Mouse (Mus musculus) layer of hippocampus, postnatal 36 days (tissue): ENCODE data around the gene Cenps. TPM values are rescaled to one million over a fixed set of nuclear protein-coding genes. Genes with fewer than 3 reads are reported as not detected.
"Not testable (repeated sequence)": the region's sequence is repeated elsewhere in the genome, so short reads cannot be mapped to it uniquely, and the experiment has no call there.

ENCODE experiments used
- DNase-seq, 2 experiments: peaks; one replicate each; pipeline ENCODE4 v3.0.0; 2022
- total RNA-seq, 2 experiments: library from RNA; stranded (reverse); gene quantifications; 2 replicates each; pipeline ENCODE4 v1.2.3; 2021

Cenps gene
- total RNA-seq, 2 experiments from 2014 or later: 25.8 to 27.8 TPM

DNA sequence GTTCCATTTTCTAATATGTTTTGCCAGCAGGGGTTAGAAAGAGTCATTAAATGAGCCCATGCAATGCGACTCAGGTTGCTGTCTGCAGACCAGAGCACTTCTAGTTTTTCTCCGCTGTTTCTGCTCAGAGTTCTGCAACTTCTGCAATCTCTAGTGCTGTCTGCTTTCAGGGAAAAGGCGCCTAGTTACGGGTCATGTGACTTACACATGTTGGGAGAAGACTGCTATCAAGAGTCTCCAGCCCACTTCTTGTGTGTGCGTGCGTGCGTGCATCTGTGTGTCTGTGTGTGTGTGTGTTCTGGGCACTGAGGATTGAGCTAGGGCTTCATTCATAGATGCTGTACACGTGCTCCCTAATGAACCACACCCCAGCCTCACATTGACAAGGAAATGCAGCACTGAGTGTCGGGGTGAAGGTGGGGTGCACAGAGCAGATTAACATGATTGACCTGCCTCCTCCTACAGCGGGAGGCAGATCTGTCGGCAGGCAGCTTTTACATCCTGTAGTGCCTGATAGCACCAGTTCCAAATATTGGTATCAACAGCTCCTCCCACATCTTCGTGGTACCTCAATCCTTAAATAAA is 17.4 kb downstream of the Cenps start:
- not testable (repeated sequence) for DNase-seq

DNA sequence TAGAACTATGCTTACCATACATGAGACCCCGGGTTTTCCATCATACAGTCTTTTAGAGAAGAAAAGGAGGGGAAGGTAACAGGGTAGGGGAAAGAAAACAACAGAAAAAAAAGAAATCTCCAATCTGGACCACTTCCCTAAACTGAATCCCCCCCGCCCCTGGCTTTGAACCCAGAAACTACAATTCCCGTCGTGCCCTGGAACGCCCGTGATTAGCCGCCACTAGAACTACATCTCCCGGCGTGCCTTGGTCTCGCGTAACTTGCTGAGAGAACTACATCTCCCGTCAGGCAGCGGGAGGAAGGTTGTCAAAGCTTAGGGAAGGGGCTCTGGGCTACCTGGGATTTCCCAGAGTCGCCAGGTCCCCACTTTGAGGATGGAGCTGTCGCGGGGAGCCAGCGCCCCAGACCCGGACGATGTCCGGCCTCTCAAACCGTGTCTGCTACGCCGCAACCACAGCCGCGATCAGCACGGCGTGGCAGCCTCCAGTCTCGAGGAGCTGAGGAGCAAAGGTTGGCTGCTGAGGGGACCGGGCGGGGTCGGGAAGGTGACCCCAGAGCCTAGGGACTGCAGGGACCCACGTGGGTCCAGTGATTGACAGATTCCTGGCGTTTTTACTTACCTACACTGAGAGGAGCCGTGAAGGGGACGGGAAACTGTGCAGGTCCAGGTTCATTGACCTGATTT is 33.4 kb downstream of the Cenps start, which contains the start of gene Dffa:
Dffa (plus strand) TSS at position 272 of the 687 bp plus-strand sequence.
- peak; percentile 91 to 92 for DNase-seq

DNA sequence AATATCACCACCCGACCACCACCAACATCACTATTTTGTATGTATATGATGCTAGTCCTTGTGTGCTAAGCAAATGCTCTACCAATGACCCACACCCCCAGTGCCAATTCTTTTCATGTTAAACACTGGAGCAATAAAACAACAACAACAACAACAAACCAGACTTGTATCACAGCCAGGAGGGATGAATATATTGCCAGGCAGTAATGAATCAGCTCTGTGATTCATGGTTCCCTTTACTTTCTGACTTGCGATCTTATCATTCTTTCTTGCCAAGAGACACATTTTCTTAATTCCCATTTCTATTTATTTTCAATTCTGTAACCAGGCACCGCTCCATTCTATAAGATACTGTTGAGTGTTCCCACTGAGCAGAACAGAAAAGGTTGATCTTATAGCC is 36.0 kb downstream of the Cenps start:
- DNase-seq: no peak

DNA sequence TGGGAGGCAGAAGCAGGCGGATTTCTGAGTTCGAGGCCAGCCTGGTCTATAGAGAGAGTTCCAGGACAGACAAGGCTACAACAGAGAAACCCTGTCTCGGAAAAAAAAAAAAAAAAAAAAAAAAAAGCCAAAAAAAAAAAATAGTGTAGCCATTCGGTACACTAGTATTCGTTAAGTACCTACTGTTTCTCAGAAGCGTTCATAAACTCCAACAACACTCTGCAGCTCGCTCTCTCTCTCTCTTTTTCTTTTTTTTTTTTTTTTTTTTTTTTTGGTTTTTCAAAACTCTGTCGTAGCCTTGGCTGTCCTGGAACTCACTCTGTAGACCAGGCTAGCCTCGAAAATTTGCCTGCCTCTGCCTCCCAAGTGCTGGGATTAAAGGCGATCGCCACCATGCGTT is 37.0 kb downstream of the Cenps start:
- DNase-seq: not testable (repeated sequence)

DNA sequence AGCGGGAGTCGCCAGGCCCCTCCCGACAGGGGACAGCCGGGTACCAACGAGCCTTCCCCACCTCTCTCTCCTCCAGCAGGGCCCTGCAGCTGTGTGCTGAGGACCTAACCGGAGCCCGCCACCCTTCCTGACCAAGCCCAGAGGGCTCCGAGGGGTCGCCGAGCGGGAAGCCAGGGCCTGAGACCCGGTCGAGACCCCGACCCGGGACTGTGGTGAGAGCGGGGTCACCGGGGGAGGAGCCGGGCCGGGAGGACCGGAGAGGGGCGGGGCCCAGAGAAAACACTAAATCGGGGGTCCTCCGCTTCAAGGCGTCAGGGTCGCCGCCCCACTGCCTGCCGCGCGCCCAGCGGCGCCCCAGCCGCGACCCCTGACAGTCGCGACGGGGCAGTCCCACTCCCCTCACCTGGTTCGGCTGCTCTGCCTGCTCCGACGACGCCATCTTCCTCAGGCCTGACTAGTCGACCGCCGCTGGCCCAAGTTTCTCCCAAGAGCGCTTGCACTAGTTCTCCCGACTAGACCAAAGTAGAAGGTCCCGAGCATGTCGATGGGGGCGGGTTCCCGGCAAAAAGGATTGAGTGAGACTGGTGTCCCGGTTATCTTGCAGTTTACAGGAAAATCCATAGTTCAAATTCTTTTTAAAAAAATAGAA is 37.9 kb downstream of the Cenps start, which contains the start of gene Pex14:
Pex14 (minus strand) TSS at position 508 of the 649 bp plus-strand sequence.
- DNase-seq: peak; percentile 89 to 90

DNA sequence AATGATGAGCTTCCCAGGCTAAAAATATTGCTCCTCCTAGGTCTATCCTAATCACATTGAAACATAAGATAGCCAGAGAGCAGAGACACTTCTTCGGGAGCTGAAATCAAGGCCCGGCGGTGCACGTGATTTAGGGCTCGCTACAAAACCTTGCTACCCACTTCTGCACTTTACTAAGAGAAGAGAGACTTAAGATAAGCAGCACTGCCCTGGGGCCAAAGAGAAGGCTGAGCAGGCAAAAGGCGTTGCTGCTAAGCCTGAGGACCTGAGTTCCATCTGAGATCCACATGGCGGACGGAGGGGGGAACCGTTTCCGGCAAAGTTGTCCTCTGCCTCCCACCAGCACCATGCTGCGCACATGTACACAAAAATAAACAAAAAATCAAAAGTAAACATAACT is 38.9 kb downstream of the Cenps start:
- DNase-seq: no peak

DNA sequence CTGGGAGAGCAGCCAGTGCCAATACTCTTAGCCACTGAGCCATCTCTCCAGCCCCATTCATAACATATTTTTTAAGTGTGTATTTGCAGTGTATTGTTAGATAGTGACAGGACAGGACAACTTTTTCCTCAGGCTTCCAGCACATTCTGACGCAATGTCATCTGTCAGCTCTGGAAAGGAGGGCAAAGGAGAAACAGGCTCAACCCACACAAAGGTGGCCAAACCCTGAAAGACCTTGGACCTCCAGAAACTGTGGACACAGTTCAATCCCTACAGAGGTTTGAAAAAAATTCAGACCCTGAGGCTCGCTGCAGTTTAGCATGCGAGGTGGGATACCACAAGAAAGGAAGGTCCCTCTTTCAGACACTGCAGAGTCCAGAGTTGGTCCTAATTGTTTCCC is 39.5 kb downstream of the Cenps start:
- no peak for DNase-seq

DNA sequence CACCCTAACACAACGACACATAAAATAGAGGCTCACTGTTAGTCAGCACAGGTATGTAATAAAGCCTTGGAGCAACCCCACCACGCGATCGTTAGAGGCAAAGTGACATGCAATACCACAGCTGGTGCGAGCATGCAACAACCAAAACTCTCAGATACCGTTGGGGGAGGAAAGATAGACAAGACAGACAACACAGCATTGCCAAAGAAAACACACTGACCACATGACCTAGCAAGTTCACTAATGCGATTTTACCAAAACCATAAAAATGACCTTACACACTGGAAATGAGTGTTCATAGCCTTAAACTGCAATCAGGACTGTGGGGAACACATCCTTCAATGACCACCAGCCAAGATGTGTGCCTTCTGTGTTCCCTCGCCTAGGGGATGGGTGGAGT is 46.1 kb downstream of the Cenps start:
- no peak for DNase-seq

DNA sequence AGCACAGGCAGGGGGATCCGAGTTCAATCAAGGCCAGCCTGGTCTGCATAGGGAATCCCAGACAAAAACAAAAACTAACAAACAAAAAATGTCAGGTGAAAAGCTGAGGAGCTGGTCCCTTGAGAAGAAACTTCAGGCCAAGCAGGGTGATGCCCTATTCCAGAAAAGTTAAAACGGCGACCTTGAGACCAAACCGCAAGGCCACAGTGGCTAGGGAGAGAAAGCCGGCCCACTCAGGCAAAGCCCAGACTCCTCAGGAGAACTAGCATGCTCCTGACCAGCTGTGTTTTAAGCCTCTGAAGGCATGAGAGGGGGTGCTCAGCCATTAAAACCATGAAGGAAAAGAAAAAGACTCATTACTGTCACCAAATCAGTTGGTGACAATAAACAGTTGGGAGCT is 52.0 kb downstream of the Cenps start:
- no peak for DNase-seq

DNA sequence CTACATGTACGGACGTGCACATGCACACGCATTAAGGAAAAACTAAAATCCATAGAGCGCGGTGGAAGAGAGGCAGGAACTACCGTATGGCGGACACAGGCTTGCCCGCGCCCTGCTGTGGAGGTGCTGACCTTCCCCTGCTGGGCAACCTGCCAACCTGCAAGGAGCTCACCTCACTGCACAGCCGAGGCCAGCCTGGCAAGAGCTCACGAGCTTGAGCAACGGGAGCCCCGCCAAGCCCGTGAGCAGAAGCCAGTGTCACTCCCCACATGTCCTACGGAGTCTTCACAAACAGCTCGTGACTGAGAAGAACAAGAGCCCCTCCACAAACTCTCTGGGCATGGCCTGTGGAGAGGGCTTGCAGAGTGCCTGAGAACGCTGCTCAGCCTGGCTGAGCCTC is 55.9 kb downstream of the Cenps start:
- DNase-seq: no peak

DNA sequence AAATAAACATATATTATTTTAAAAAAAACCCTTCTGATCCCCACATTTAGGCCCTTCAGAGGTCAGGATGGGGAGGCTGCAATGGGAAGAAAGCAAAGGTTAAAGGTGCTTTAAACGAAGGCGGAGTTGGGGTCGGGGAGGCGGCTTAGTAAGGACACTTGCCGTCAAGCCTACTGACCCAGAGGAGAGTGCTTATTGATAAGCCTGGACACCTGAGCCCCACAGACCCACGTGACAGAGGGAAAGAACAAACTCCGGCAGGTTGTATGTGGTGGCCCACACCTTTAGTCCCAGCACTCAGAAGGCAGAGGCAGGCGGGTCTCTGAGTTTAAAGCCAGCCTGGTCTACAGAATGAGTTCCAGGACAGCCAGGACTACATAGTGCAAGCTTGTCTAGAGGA is 57.3 kb downstream of the Cenps start:
- no peak for DNase-seq

DNA sequence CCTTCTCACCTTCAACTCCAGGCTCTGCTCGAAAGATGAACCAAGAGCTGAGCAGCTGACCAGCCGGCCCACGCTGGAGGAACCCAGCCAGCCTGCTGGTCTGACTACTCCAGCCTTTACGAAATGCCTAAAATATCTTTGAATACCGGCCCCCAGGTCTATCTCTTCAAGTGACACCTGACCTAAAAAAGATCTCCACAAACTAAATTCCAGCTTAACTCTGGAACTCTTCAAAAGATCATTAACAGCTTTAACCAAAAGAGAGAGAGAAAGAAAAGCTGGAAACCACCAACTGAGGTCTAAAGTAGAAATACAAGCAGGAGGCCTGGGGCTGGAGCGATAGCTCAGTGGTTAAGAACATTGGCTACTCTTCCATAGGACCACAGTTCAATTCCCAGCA is 57.8 kb downstream of the Cenps start:
- DNase-seq: no peak

DNA sequence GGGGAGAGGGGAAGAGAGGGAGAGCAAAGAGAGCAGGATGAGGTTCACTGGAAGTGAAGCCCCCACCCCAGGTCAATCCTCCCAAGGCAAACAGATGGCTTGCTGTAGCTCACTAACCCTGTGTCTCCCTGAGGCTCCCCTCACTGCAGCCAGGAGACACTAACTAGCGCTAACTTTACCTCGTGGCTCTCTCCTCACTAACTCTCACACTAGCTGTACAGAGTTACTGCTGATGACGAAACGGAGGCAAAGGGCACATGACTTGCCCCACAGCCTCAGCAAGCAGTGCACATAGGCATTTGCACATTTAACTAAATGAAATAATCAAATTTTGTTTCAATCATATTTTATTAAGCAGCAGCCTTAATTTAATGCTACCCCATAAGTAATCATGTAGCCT is 59.2 kb downstream of the Cenps start:
- DNase-seq: no peak

Other genes starting within 250 kb of the Cenps start
- 10 to 100 TPM; 43.6 to 44.0 TPM for gene Pex14, start 37.8 kb downstream of the Cenps start, total RNA-seq
- gene Dffa, start 33.5 kb downstream of the Cenps start, total RNA-seq: 10 to 100 TPM; 49.3 to 52.2 TPM
- gene Cort, start 10.9 kb downstream of the Cenps start, total RNA-seq: 10 to 100 TPM; 10.5 to 11.6 TPM
- 10 to 100 TPM; 31.9 to 33.9 TPM for gene Pgd, start 29.1 kb upstream of the Cenps start, total RNA-seq
- 100 to 1,000 TPM; 391 to 406 TPM for gene Kif1b, start 170.1 kb upstream of the Cenps start, total RNA-seq